Mouse (Mus musculus) C2C12 (cell line): ENCODE measurements at regions not wholly inside any gene's neighbourhood (a gene's known extent, or its start where the extent isn't known, plus 50 kb on each side); places are given as distances from the start of the nearest gene placed in this dataset.

ENCODE experiments used
- H3K27me3 ChIP-seq: one replicate; pipeline ENCODE4 v1.6.1; 2011; ENCODE audit not compliant: control insufficient read depth, insufficient read depth, insufficient read length
- H3K36me3 ChIP-seq: one replicate; pipeline ENCODE4 v1.6.1; 2011; ENCODE audit not compliant: control insufficient read depth, insufficient read depth
- H3K4me3 ChIP-seq: one replicate; pipeline ENCODE4 v1.5.1; 2011; ENCODE audit warnings: mild to moderate bottlenecking, control low read depth; ENCODE audit not compliant: poor library complexity, insufficient read depth, severe bottlenecking
- H3K79me2 ChIP-seq: one replicate; pipeline ENCODE4 v1.6.1; 2011; ENCODE audit not compliant: control insufficient read depth, insufficient read depth
- H3K79me3 ChIP-seq: one replicate; pipeline ENCODE4 v1.6.1; 2011; ENCODE audit warnings: low read depth, control low read depth
- H3ac ChIP-seq: one replicate; pipeline ENCODE3; 2011; ENCODE audit warnings: low read depth; ENCODE audit not compliant: control insufficient read depth, insufficient read length
- CEBPB ChIP-seq: IDR thresholded peaks from one replicate; pipeline ENCODE4 v1.6.1; 2011; ENCODE audit warnings: low read depth, mild to moderate bottlenecking, control low read depth, moderate library complexity
- CTCF ChIP-seq: IDR thresholded peaks from one replicate; pipeline ENCODE4 v1.5.1; 2011; ENCODE audit not compliant: control insufficient read depth, insufficient read depth, insufficient read length
- FOSL1 ChIP-seq: IDR thresholded peaks from one replicate; pipeline ENCODE4 v1.8.0; 2011; ENCODE audit warnings: mild to moderate bottlenecking, low read length; ENCODE audit not compliant: poor library complexity, insufficient read depth, severe bottlenecking
- MAX ChIP-seq: IDR thresholded peaks from one replicate; pipeline ENCODE4 v1.6.1; 2011; ENCODE audit warnings: mild to moderate bottlenecking, control low read depth
- MYOD1 ChIP-seq: IDR thresholded peaks from one replicate; pipeline ENCODE4 v1.6.1; 2011; ENCODE audit warnings: low read depth; ENCODE audit not compliant: control insufficient read depth, insufficient read length
- MYOG ChIP-seq: IDR thresholded peaks from one replicate; pipeline ENCODE4 v1.6.1; 2011; ENCODE audit not compliant: control insufficient read depth, insufficient read length; ENCODE audit errors: extremely low read depth
- USF1 ChIP-seq: IDR thresholded peaks from one replicate; pipeline ENCODE4 v1.6.1; 2011; ENCODE audit warnings: low read depth, mild to moderate bottlenecking, control low read depth, moderate library complexity

GRCm38 (mm10) chr3:137785224-137785623 is 79.1 kb upstream of the H2afz start:
- H3K79me2 ChIP-seq, result no peaks in the 10 kb centered on the region
- H3K27me3 ChIP-seq, result peaks cover under 1% of the 10 kb centered on the region
- H3K79me3 ChIP-seq, result no peaks in the 10 kb centered on the region
- TF ChIP-seq MYOG (no peak), CEBPB (no peak), CTCF (no peak), MYOD1 (no peak), USF1 (no peak), MAX (no peak), FOSL1 (no peak)
- H3K36me3 ChIP-seq, result no peaks in the 10 kb centered on the region
- no peak overlapping the region for H3K4me3 ChIP-seq
- H3ac ChIP-seq, result no peak overlapping the region

GRCm38 (mm10) chr3:137785871-137786270 is 78.4 kb upstream of the H2afz start:
- Histone ChIP-seq H3K27me3 (no peaks in the 10 kb centered on the region), H3K79me3 (no peaks in the 10 kb centered on the region), H3K4me3 (no peak overlapping the region), H3K36me3 (no peaks in the 10 kb centered on the region), H3K79me2 (no peaks in the 10 kb centered on the region), H3ac (no peak overlapping the region)
- TF ChIP-seq MAX (no peak), USF1 (no peak), MYOD1 (no peak), CTCF (no peak), MYOG (no peak), FOSL1 (no peak), CEBPB (no peak)

- Histone ChIP-seq H3ac (no peak overlapping the region), H3K27me3 (no peaks in the 10 kb centered on the region), H3K79me3 (no peaks in the 10 kb centered on the region), H3K79me2 (no peaks in the 10 kb centered on the region), H3K4me3 (no peak overlapping the region), H3K36me3 (no peaks in the 10 kb centered on the region)
- TF ChIP-seq USF1 (no peak), FOSL1 (no peak), MYOG (no peak), MAX (no peak)
Measured at GRCm38 (mm10) chr3:137789671-137790070, 74.6 kb upstream of the H2afz start.

- H3K4me3 ChIP-seq, result no peak overlapping the region
- no peaks in the 10 kb centered on the region for H3K79me3 ChIP-seq
- H3ac ChIP-seq, result no peak overlapping the region
- H3K27me3 ChIP-seq, result no peaks in the 10 kb centered on the region
- TF ChIP-seq CTCF (no peak), MAX (no peak), USF1 (no peak), MYOD1 (no peak), MYOG (no peak), CEBPB (no peak), FOSL1 (no peak)
- H3K79me2 ChIP-seq, result no peaks in the 10 kb centered on the region
- no peaks in the 10 kb centered on the region for H3K36me3 ChIP-seq
Measured at GRCm38 (mm10) chr3:137790340-137790739, 73.9 kb upstream of the H2afz start.

- Histone ChIP-seq H3K36me3 (no peaks in the 10 kb centered on the region), H3K79me3 (no peaks in the 10 kb centered on the region), H3ac (no peak overlapping the region), H3K4me3 (no peak overlapping the region), H3K79me2 (no peaks in the 10 kb centered on the region), H3K27me3 (no peaks in the 10 kb centered on the region)
- TF ChIP-seq CEBPB (no peak), CTCF (no peak), MAX (no peak), FOSL1 (no peak), MYOG (no peak), USF1 (no peak), MYOD1 (no peak)
Measured at GRCm38 (mm10) chr3:137795754-137796315, 68.5 kb upstream of the H2afz start.

- Histone ChIP-seq H3K79me3 (no peaks in the 10 kb centered on the region), H3K36me3 (no peaks in the 10 kb centered on the region), H3K79me2 (no peaks in the 10 kb centered on the region), H3K27me3 (no peaks in the 10 kb centered on the region), H3ac (no peak overlapping the region), H3K4me3 (no peak overlapping the region)
- TF ChIP-seq CEBPB (no peak), USF1 (no peak), FOSL1 (no peak), MAX (no peak), MYOD1 (no peak), MYOG (no peak), CTCF (no peak)
Measured at GRCm38 (mm10) chr3:137798769-137799168, 65.5 kb upstream of the H2afz start.
